Mouse (Mus musculus): ENCODE results near the gene Reps1. TPM values are rescaled to one million over a fixed set of nuclear protein-coding genes. Genes with fewer than 3 reads are reported as not detected.

The Reps1 gene
- total and polyA plus RNA-seq, 3 experiments, result 37.6 to 124 (median 45.8) TPM

DNA sequence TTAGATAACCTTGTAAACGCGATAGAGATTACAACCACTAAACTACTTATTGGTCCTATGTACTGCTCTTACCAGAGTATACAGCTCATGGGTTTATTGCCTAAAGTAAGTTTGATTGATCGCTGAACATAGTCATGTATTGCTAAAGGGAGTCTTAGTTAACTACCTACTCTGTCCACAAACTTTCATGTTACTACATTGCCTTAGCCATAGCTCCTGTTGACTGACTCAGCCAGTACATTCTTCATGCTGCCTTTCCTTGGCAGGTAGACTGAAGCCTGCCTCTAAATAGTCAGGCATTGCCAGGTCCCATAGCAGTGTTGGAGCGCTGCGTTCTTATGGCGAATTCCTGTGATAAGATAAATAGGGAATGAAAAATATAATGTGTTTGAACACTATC, 20.2 kb downstream of the Reps1 start:
- ATAC-seq (ENCODE audit: extremely low read depth, insufficient number of reproducible peaks, low FRiP score, poor library complexity, severe bottlenecking), result no peak

DNA sequence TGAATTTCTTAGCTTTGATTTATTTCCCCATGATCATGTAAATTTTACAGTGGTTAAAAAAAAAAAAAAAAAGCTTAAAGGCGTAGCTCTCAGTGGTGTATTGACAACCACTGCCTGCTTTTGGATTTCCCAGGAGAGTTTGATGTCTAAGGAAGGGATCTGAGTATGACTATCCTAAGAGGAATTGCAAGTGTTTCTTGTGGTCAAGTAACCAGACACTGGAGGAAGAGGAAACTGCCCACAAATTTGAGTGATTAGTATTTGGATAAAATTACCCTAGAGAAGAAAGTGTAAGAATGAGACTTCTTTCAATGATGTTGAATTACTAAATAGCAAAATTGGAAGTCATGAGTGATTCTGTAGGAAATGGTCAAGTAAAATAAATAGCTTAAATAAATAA, 25.9 kb downstream of the Reps1 start:
- H3K4me1 ChIP-seq (ENCODE audit: insufficient read depth, low read depth, low read length), result no peaks in the 10 kb centered on the region
- no peak for ATAC-seq (ENCODE audit: extremely low read depth, insufficient number of reproducible peaks, low FRiP score, poor library complexity, severe bottlenecking)
- DNase-seq (ENCODE audit: low spot score), result no peak
- peaks cover 19% of the 10 kb centered on the region for H3K36me3 ChIP-seq (replicated peaks)
- peaks cover 1% of the 10 kb centered on the region; the same call in 1 of the 2 replicates for H3K9me3 ChIP-seq (replicated peaks)
- TF ChIP-seq GATA2 (IDR thresholded peaks at IDR 0.05; ENCODE audit: borderline replicate concordance, low read depth, low read length), result no peak
- TF ChIP-seq TAL1 (conservative IDR thresholded peaks at IDR 0.05; ENCODE audit: low read depth, low read length), result no peak
- no peak for TF ChIP-seq CTCF (IDR thresholded peaks at IDR 0.05; ENCODE audit: low read depth, low read length)
- no peak for TF ChIP-seq POLR2AphosphoS5 (IDR thresholded peaks at IDR 0.05; ENCODE audit: insufficient replicate concordance, low read depth, low read length)
- no peak for TF ChIP-seq GATA1 (IDR thresholded peaks at IDR 0.05; ENCODE audit: borderline replicate concordance, low read length)
- no peak overlapping the region for H3K4me3 ChIP-seq (ENCODE audit: low read depth, low read length)
- H3K27me3 ChIP-seq (ENCODE audit: insufficient read depth, low read length), result no peaks in the 10 kb centered on the region

More for the DNA sequence above, 20.2 kb downstream of the Reps1 start:
- H3K27me3 ChIP-seq (ENCODE audit: insufficient read depth, low read length), result no peaks in the 10 kb centered on the region
- H3K4me1 ChIP-seq (ENCODE audit: insufficient read depth, low read depth, low read length), result no peaks in the 10 kb centered on the region
- H3K9me3 ChIP-seq (replicated peaks), result no peaks in the 10 kb centered on the region
- no peak overlapping the region for H3K4me3 ChIP-seq (ENCODE audit: low read depth, low read length)
- no peak for DNase-seq (ENCODE audit: low spot score)
- H3K36me3 ChIP-seq (replicated peaks), result peaks cover 14% of the 10 kb centered on the region
- TF ChIP-seq GATA1 (IDR thresholded peaks at IDR 0.05; ENCODE audit: borderline replicate concordance, low read length) (no peak), GATA2 (IDR thresholded peaks at IDR 0.05; ENCODE audit: borderline replicate concordance, low read depth, low read length) (no peak)

DNA sequence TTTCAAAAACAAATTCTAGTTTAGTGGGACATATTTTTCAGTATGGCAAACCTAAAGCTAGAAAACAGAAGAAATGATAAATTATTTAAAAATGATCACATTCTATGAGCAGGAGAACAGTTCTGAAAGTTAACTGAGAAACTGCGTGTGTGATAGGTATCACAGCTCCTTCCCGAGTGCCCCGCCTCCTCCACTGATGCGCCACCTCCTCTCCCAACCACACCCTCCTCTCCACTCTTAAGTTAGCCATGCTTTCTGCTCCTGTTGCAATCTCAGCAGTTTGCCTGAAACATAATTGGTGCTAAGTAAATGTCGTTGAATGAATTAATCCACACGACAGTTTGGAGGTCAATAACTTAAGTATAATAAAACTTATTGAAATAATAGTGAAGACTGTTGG, 27.1 kb downstream of the Reps1 start:
- peaks cover 3% of the 10 kb centered on the region; the same call in 1 of the 2 replicates for H3K9me3 ChIP-seq (replicated peaks)

DNA sequence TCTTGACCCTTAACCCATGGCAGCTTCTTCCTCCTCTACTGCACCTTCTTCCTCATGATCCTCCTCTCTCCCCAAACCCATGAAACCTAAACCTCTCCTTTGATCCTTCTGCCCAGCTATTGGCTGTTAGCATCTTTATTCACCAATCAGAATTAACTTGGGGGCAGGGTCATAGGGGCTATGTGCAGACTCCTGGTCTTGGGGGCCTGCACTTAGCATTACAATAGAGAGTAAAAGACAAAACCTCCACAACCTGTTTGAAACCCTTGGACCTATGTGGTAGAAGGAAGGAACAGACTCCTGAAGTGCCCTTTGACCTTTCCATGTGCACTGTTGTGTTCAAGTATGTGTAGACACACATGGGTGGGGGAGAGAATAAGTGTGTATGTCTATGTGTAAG, 35.0 kb downstream of the Reps1 start:
- no peak for TF ChIP-seq TAL1 (conservative IDR thresholded peaks at IDR 0.05; ENCODE audit: low read depth, low read length)
- no peak for TF ChIP-seq GATA1 (IDR thresholded peaks at IDR 0.05; ENCODE audit: borderline replicate concordance, low read length)
- TF ChIP-seq GATA2 (IDR thresholded peaks at IDR 0.05; ENCODE audit: borderline replicate concordance, low read depth, low read length), result no peak
- TF ChIP-seq POLR2AphosphoS5 (IDR thresholded peaks at IDR 0.05; ENCODE audit: insufficient replicate concordance, low read depth, low read length), result no peak
- TF ChIP-seq CTCF (IDR thresholded peaks at IDR 0.05; ENCODE audit: low read depth, low read length), result no peak

More for the DNA sequence above, 27.1 kb downstream of the Reps1 start:
- ATAC-seq (ENCODE audit: extremely low read depth, insufficient number of reproducible peaks, low FRiP score, poor library complexity, severe bottlenecking) (no peak), DNase-seq (ENCODE audit: low spot score) (no peak)
- H3K27me3 ChIP-seq (ENCODE audit: insufficient read depth, low read length), result no peaks in the 10 kb centered on the region
- H3K4me1 ChIP-seq (ENCODE audit: insufficient read depth, low read depth, low read length), result no peaks in the 10 kb centered on the region
- peaks cover 10% of the 10 kb centered on the region for H3K36me3 ChIP-seq (replicated peaks)
- TF ChIP-seq CTCF (IDR thresholded peaks at IDR 0.05; ENCODE audit: low read depth, low read length) (no peak), GATA2 (IDR thresholded peaks at IDR 0.05; ENCODE audit: borderline replicate concordance, low read depth, low read length) (no peak), POLR2AphosphoS5 (IDR thresholded peaks at IDR 0.05; ENCODE audit: insufficient replicate concordance, low read depth, low read length) (no peak), GATA1 (IDR thresholded peaks at IDR 0.05; ENCODE audit: borderline replicate concordance, low read length) (no peak), TAL1 (conservative IDR thresholded peaks at IDR 0.05; ENCODE audit: low read depth, low read length) (no peak)
- no peak overlapping the region for H3K4me3 ChIP-seq (ENCODE audit: low read depth, low read length)

DNA sequence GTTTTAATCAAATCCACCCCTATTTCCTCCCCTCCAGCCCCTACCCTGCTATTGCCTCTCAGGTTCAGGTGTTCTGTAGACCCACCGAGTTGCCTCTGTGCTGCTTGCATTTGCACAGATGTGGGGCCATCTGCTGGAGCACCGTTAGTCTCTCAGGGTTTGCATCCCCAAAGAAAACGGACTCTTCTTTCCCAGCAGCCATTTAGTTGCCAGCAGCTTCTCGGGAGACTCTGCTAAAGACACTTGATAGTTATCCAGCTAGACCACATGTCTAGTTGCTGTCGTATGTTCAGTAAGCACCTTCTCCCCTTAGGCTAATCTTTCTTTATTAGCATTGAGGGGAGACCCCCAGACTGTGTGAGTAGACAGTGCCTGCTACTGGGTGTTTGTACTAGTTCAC, 46.5 kb downstream of the Reps1 start:
- H3K36me3 ChIP-seq (replicated peaks), result peaks cover 64% of the 10 kb centered on the region
- no peak for TF ChIP-seq GATA1 (IDR thresholded peaks at IDR 0.05; ENCODE audit: borderline replicate concordance, low read length)
- no peak for TF ChIP-seq GATA2 (IDR thresholded peaks at IDR 0.05; ENCODE audit: borderline replicate concordance, low read depth, low read length)
- TF ChIP-seq CTCF (IDR thresholded peaks at IDR 0.05; ENCODE audit: low read depth, low read length), result no peak
- TF ChIP-seq POLR2AphosphoS5 (IDR thresholded peaks at IDR 0.05; ENCODE audit: insufficient replicate concordance, low read depth, low read length), result no peak
- TF ChIP-seq TAL1 (conservative IDR thresholded peaks at IDR 0.05; ENCODE audit: low read depth, low read length), result no peak
- no peak for DNase-seq (ENCODE audit: low spot score)
- no peaks in the 10 kb centered on the region for H3K27me3 ChIP-seq (ENCODE audit: insufficient read depth, low read length)
- no peaks in the 10 kb centered on the region for H3K9me3 ChIP-seq (replicated peaks)
- no peak for ATAC-seq (ENCODE audit: extremely low read depth, insufficient number of reproducible peaks, low FRiP score, poor library complexity, severe bottlenecking)
- no peaks in the 10 kb centered on the region for H3K4me1 ChIP-seq (ENCODE audit: insufficient read depth, low read depth, low read length)
- H3K4me3 ChIP-seq (ENCODE audit: low read depth, low read length), result no peak overlapping the region

More for the DNA sequence above, 35.0 kb downstream of the Reps1 start:
- peaks cover 53% of the 10 kb centered on the region for H3K36me3 ChIP-seq (replicated peaks)
- peaks cover 3% of the 10 kb centered on the region; the same call in 1 of the 2 replicates for H3K9me3 ChIP-seq (replicated peaks)
- no peaks in the 10 kb centered on the region for H3K27me3 ChIP-seq (ENCODE audit: insufficient read depth, low read length)
- no peak for DNase-seq (ENCODE audit: low spot score)
- no peak for ATAC-seq (ENCODE audit: extremely low read depth, insufficient number of reproducible peaks, low FRiP score, poor library complexity, severe bottlenecking)
- no peaks in the 10 kb centered on the region for H3K4me1 ChIP-seq (ENCODE audit: insufficient read depth, low read depth, low read length)
- no peak overlapping the region for H3K4me3 ChIP-seq (ENCODE audit: low read depth, low read length)

DNA sequence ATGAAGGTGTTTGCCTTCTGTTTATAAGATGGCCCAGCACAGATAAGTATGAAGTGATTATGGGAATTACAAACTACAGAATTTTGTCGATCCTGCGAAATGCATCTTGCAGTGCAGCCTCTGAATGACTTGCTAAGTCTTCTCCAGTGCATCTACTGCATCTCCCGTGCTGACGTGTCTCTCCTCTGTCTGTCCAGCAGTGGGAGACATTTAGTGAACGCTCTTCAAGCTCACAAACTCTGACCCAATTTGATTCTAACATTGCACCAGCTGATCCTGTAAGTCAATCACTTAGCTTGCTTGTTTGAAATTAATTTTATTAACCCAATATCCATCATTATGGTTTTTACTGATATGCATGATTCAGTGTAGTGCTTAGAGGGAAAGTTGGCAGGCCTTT, 51.8 kb downstream of the Reps1 start:
- no peak for TF ChIP-seq GATA1 (IDR thresholded peaks at IDR 0.05; ENCODE audit: borderline replicate concordance, low read length)
- no peak for TF ChIP-seq POLR2AphosphoS5 (IDR thresholded peaks at IDR 0.05; ENCODE audit: insufficient replicate concordance, low read depth, low read length)
- TF ChIP-seq CTCF (IDR thresholded peaks at IDR 0.05; ENCODE audit: low read depth, low read length), result no peak
- no peak for TF ChIP-seq TAL1 (conservative IDR thresholded peaks at IDR 0.05; ENCODE audit: low read depth, low read length)
- TF ChIP-seq GATA2 (IDR thresholded peaks at IDR 0.05; ENCODE audit: borderline replicate concordance, low read depth, low read length), result no peak
- ATAC-seq (ENCODE audit: extremely low read depth, insufficient number of reproducible peaks, low FRiP score, poor library complexity, severe bottlenecking), result no peak
- H3K27me3 ChIP-seq (ENCODE audit: insufficient read depth, low read length), result no peaks in the 10 kb centered on the region
- H3K4me3 ChIP-seq (ENCODE audit: low read depth, low read length), result no peak overlapping the region
- no peaks in the 10 kb centered on the region for H3K9me3 ChIP-seq (replicated peaks)
- H3K4me1 ChIP-seq (ENCODE audit: insufficient read depth, low read depth, low read length), result no peaks in the 10 kb centered on the region
- DNase-seq (ENCODE audit: low spot score), result no peak
- peaks cover 50% of the 10 kb centered on the region for H3K36me3 ChIP-seq (replicated peaks)
